Mouse (Mus musculus) natural killer cell, adult 2 months (primary cell): ENCODE measurements at regions not wholly inside any gene's neighbourhood (a gene's known extent, or its start where the extent isn't known, plus 50 kb on each side); places are given as distances from the start of the nearest gene placed in this dataset.
A peak's percentile ranks its signal among the peaks of the same experiment; 100 is the strongest.
"Not testable (repeated sequence)": the region's sequence is repeated elsewhere in the genome, so short reads cannot be mapped to it uniquely, and the experiment has no call there.

ENCODE experiments used
- DNase-seq, 2 experiments: peaks; one replicate each; pipeline ENCODE4 v3.0.0; 2022; ENCODE audit warnings: low spot score in 2 of 2

DNA sequence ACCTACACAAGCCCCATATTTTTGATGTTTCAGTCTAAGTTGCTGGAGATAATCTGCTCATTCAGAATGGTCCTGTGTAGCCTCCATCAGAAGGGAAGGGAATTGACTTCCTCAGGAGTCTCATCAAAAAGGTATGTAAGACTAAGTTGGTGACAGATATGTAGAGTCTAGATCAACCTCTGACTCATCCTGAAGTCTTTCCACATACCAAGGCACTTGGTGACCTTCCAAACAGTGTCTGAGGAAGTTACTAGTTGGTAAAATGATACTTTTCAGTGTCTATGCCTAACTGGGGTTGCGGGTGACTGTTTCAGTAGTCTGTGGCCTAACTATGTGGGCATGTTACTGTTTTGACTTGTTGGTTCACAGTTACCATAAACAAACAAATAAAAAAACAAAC, 133.0 kb upstream of the Plcb4 start:
- DNase-seq: no peak

DNA sequence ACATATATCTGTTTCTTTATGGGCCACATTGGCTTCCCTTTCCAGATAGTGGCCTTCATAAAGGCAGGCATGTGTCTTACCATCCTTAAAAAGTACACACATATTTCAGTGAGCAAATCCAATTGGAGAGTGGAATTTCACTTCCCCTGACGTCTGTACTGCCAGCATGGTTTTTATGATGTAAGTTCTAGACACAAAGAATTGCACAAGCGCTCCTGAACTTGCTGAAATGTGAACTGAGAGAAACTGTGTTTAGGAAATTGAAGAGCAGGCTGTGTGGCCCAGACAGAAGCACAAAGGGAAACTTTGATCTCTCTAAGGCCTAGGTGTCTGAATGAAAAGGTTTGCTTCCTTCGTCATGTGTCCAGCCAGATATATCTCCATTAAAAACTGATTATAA, 129.2 kb upstream of the Plcb4 start:
- no peak for DNase-seq

DNA sequence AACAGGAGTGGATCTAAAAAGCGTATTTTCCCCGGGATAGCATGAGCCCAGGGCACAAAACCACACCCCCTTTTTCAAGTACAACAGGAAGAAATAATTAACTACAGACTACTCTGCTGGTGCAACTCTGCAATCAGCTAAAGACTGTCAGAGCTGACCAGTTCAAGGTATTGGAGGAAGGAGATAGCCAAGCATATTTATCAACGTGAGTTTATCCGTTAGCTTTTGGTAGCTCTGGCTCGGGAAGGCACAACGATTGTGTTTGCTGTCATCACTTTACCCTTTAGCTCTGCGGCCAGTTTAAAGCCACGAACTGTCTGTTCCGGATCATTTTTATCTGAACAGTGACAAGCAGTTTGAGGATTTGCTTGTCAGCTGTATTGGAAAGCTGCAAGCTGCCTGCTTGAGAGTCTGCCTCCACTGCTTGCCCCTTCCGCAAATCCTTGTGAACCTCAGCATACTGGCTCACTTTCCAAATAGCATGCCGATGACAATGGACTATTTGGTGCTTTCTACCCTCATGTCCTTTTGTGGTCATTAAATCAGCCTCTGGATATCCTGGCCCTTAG, 122.4 kb upstream of the Plcb4 start:
- no peak for DNase-seq

DNA sequence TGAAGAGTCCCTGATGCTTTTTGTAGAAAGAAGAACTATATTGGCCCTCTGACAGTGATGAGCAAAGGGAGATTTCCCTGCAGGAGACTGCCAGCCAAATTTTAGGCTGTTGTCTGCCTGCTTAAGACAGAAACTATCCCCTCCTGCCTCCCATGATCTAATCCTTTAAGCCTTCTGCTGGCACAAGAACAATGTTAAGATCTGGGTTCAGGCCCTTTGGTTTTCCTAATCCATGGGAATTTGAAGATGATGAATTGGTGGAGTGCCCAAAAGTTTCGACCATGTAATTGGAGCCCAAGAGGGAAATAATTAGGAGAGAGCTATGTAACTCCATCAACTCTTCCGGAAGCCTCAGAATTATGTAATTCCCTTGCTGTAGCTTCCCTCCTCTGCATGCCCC, 120.8 kb upstream of the Plcb4 start:
- no peak for DNase-seq

DNA sequence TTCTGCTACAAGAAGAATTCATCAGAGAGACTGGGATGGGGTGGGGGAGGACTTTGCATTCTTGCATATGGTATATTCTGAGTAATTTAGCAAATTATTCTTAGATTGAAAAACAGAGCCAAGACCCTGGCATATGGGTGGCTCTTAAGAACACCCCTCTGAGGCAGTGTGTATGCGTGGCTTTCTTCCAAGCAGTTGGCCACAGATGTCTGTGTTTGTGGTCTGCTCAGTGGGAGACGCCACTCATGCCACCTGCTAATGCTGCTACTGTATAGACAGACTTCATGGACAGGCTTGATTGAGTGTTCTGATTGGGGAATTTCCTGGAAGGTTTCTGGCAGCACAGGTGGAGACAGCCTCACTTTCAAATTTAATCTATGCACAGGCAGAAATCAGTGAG, 117.8 kb upstream of the Plcb4 start:
- no peak for DNase-seq

DNA sequence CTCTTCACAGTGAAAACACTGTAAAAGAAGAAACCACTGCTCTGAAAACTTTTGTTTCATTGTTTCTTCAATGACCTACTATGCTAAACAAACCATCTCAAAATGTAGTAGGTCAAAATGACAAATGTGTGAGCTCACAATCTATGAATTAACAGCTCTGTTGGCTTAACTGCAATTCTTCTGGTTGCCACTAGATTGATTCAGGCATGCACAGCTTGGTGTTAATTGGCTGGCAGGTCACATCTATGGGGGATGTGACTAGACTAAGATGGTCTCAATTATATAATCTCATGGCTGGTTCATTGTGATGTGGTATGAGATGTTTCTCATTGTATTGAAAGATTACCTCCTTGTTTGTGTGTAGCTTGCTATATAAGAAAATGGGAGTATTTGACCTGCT, 116.9 kb upstream of the Plcb4 start:
- no peak for DNase-seq

DNA sequence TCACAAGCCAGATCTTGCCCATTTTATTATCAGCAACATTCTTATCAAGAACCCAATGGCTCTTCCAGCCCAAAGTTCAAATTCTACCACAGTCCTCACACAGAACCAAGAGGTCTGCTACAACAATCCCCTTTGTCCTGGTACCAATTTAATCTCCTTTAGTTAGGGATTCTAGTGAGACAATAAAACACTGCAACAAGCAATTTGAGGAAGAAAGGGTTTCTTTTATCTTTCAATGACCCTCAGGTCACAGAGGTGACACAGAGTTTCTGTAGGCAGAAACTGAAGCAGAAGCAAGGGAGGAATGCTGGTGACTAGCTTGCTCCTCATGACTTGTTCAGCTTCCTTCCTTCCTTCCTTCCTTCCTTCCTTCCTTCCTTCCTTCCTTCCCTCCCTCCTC, 113.9 kb upstream of the Plcb4 start:
- no peak for DNase-seq

DNA sequence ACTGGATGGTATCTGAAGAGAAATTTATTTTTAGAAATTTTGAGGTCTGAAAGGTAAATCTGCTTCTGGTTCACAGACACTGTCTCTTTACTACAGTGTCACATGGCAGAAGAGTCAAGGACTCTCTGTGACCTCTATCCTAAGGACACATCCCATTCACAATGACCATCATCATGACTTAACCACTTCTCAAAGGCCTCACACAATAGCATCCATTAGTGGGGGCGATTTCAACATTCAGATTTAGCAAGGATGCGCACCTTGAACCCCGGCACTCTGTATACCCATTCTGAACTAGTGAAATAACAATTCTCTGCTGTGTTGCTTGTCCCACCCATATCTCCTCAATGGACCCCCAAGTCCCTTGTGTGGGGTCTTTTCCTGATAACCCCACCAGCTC, 110.8 kb upstream of the Plcb4 start:
- DNase-seq: no peak

DNA sequence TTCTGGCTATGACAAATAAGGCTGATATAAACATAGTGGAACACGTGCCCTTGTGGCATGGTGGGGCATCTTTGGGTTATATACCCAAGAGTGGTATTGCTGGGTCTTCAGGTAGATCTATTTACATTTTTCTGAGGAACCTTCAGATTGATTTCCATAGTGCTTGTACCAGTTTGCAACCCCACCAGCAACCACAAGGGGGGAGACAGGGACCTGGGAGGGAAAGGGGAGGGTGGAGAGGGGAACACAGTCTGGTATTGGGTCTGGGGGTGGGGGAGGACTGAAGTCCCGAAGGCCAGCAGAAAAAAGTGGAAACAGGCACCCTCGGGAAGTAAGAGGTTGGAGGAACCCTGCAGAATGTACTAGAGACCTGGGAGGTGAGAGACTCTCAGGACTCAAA, 105.8 kb upstream of the Plcb4 start:
- no peak for DNase-seq

DNA sequence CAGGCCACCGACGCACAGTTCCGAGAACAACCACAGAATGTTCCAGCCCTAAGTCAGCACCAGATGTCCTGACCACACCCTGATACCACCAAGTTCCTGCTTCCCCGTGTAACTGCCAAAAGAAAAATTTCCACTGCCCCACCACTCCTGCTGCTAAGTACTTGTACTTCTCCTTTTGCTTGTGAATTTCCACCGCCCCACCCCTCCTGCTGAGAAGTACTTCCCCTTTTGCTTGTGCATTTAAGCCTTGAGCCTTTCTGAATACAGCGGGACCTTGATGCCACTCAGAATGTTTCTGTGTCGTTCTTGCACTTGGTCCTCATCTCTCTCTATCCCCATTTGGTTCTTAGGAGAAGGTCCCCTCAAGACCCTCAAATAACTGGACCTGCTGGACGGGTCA, 100.8 kb upstream of the Plcb4 start:
- DNase-seq: not testable (repeated sequence)

DNA sequence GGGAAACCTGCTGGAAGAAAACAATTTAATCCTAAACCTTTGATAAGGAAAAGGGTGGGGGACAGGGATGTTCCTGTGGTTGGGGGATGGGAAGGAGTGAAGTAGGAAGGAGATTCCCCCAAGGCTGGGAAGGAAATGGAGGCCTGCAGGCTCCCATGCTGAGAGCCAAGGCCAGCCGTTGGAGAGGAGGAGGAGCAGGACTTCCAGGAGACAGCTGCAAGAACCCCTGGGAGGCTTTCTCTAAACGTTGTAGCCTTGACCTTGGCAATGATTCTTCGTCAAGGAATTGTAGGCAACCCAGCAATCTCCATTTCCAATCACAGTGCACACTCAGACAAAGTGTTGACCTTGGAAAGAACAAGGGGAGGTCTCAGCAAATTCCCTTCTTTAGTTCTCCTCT, 99.5 kb upstream of the Plcb4 start:
- DNase-seq: no peak

DNA sequence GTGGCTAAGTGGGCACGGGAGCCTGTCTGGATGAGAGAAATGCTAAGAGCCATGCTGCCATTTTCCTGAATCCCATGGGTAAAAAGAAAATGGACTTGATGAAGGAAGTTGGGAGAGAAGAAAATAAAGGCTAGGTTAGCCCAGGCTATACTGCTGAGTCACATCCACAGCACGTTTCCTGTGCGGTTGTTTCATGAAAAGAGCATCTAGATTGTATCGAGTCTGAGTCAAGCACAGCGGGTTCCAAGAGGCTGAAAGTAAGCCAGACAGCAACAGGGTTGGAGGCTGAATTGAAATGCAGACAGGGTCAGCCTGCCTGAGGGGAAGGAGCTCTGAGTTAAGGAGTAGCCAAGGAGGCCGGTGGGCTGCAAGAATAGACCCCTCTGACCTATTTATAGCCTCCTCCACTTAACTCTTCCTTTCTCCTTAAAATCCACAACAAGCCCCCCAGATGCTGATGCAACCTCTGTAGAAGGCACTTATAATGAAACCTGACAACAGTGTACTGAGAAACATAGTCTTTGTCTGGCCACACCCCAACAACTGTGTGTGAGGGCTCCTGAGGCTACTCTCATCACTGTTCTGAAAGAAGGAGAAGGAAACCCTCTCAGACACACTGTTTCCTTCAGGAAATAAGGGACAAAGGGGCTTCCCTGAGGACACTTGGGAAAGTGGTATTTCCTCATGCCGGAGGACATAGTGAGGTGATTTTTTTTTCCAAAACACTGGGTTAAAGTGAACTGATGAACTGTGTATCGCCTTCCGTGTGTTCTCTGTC, 98.7 kb upstream of the Plcb4 start:
- DNase-seq: no peak

DNA sequence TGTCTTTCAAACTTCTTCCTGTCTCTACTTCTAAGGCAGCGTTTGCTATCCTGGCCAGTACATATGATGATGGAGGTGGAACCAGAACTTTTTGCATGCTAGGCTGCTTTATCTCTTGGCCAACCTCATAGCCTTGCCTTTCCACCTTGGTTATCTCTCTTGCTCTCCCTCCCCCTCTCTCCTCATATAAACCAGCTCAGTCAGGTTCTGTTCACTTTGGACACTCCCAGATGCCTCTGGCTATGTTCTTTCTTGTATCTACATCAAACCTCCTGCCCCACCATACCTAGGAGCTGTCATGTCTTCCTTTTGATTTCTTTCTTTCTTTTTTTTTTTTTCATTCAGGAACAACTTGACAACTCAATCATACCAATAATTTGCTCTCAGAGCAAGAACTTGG, 98.0 kb upstream of the Plcb4 start:
- DNase-seq: no peak

DNA sequence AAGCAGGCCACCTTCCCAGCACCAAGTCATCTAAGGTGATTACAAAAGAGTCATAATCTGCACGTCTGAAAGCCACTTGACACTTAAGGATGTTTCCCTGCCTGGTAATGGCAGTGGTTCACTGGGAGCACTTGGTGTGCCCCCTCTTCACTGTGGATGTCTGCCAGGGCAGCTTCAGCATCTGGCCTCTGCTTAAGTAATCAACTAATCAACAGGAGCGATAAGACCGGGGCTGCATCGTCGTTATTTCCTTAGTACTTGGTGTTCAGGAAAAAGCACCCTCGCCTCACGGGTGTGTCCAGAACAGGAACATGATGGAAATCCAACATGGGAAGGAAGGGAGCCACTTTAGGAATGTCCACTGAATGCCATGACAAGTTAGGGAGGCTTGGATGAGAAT, 97.1 kb upstream of the Plcb4 start:
- DNase-seq: no peak

DNA sequence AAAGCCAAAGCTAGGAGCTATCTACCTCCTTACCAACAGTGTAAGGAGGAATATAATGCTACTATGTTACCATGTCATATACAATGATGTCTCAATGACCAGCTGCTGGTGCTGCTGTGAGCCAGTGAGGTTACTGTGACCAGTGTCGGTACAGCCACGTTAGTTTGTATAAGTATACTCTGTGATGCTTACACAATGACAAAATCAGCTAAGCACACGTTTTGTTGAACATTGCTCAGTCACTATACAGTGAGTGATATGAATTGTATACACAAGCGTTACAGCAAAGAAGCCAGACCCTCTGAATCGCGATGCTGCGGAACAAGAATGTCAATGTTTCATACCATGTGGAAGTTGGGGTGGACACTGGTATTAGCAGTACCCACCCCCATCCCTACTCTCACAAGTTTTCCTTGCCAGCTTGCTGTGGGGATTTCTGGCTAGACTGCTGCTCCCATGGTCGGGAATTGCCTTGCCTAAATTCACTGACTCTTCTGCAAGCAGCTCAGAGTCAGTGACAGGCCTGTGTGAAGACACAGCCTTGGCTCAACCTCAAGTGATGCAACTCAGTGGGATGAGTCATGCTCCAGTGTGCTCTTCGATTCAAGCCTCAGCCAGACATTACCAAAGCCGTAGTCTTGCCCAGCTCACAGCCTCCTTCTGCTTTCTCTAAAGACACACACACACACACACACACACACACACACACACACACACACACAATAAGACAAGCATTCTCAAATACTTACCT, 96.5 kb upstream of the Plcb4 start:
- peak in 1 of 2 experiments; percentile 1 for DNase-seq

DNA sequence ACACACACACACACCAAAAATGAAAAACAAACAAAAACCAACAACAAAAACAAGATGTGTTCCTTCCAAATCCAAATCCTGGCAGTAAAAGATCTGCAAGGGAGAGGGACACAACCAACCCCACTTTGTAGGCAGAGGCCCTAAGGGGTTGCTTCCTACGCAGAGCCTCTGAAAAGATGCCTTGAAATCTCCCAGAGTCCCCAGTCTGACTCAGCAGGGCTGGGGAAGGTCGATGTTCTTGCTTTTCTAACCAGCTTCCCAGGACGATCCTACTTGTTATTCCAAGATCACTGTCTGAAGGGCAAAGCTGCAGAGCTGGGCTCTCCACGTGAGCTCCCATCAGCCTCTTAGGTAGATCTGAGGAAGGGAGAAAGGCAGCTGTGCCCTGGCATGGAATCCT, 94.6 kb upstream of the Plcb4 start:
- no peak for DNase-seq

DNA sequence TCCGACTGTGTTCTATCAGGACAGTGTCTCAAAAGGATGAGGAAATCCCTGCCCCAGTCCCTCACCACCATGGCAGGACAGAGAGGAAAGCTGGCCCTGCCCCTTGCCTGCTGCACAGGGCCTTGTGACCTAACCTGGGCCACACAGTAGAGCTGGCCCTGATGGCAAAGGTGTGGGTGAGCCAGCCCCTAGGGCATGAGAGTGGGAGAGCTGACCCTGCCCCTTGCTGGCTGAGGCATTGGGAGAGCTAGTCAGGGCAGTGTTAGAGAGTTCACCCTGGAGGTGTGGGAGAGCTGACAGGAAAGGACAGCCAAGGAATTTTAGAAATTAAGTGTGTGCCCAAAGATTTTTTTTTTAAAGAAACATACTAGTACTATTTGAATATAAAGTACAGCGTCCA, 90.5 kb upstream of the Plcb4 start:
- no peak for DNase-seq

DNA sequence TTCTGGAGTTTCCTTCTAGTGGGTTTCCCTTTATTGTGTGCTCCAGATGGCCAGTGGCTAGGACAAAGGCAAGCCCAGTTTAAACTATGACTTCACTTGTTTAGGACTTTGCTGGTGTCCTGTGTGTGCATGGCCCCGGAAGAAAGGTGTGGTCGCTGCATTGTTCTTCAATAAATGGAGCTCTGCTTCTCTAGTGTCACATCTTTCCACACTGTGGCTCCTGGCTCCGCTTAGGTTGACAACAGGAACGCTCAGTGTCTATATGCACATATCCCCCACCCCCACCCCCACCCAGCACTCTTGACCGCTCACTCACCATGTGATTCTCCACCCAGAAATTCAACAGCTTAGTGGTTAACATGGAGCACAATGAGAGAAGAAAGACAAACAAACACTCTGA, 87.2 kb upstream of the Plcb4 start:
- DNase-seq: no peak

DNA sequence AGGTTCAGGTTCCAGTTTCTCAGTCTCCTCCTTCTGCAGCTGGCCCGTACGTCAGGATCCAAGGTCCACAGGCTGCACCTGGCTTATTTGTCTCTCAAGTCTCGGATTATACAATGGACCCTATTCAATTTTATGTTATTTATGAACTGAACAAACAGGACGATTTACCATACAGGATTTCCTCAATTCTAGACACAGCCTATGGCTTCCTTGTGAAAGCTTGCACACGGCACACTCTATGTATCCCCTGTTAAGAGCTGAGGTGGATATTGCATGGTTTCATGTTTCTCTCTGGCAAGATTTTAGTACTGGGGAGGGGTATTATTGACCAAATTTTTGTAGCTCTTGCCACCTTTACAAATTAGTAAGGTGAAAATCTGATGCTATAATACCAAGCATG, 81.6 kb upstream of the Plcb4 start:
- no peak for DNase-seq

DNA sequence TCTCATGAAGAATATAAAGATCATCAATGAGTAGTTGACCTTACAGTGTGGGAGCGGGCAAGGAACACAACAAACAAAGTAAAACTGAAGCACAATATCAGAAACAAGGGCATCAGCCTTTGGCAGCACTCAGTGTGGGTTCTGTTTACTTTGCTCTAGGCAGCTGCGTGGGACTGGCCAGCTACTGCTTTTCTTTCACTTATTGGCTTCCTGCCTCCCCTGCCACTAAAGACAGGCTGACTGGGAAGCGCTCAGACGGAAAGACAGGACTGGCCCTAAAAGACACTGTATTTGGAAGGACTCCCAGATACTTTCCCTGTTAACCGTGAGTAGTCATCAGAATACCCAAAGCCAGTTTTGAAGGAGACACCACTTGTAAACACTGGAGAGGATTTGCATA, 80.7 kb upstream of the Plcb4 start:
- no peak for DNase-seq

DNA sequence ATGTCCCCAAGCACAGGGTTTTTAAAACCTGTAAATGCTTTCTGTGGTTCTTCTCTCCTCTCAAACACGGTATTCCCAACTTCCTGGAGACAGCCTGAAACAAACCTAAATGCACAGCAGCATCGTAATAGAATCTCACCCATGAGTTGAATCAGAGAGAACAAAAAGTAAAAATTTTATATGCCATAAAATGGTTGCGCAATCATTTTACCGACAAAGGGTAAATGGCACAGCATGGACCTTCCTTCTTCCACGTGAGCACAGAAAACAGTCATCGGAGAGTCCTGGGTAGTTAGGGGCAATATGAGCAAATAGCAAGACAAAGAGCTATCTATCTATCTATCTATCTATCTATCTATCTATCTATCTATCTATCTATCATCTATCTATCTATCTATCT, 79.3 kb upstream of the Plcb4 start:
- DNase-seq: no peak

DNA sequence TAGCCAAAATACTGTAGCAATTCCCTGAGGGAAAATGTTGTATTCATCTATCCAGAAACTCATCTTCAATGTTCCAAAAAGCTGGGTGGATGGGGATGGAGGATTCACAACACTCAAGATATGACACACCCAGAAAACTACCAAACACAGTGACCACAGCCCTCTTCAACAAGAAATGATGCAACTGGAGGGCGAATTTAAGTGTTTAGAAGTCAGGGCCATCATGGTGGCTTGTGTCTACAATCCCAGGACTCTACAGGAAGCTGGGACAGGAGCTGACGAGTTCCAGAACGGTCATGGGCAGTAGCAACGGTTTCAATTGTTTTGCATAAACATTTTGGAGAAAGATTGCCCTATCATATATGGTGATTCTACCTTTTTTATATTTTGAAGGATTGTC, 78.8 kb upstream of the Plcb4 start:
- DNase-seq: no peak

DNA sequence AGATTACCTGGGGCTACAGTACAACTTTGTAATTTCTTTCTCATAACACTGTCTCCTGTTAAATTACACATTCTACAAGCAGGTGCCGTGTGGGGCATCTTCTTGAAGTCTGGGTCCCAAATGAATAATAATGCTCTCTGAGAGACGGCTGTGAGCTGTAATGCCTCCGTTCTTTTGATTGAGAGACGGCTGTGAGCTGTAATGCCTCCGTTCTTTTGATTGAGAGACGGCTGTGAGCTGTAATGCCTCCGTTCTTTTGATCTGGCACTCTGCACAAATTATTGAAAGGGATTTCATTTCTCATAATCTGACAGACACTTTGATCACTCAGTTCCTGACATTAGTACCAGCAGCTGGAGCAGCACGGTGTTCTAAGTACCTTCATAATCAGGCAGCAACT, 76.5 kb upstream of the Plcb4 start:
- no peak for DNase-seq
